Mouse (Mus musculus): ENCODE results near the gene Raph1. TPM values are rescaled to one million over a fixed set of nuclear protein-coding genes. Genes with fewer than 3 reads are reported as not detected.

The Raph1 gene
- polyA plus RNA-seq, 1 experiment from 2014 or later, result 23.4 TPM

- Histone ChIP-seq H3K27me3 (no peaks in the 10 kb centered on the region), H3K9ac (replicated peaks) (no peak overlapping the region), H3K36me3 (peaks cover 6% of the 10 kb centered on the region), H3K4me3 (replicated peaks) (no peak overlapping the region), H3K9me3 (0 out of 2 replicates have a peak, but pooled peaks cover 8% of the 10 kb centered on the region), H3K4me1 (replicated peaks) (no peaks in the 10 kb centered on the region), H3K4me2 (replicated peaks) (no peak overlapping the region), H3K27ac (no peak overlapping the region)
- WGBS, result 32% methylated on average over 1 of the region's 1 CpGs
- no peak for ATAC-seq
Measured at GRCm38 (mm10) chr1:60543681-60544080, 23.2 kb downstream of the Raph1 start.

GRCm38 (mm10) chr1:60539272-60539671 is 27.6 kb downstream of the Raph1 start:
- 96% methylated on average over 3 of the region's 3 CpGs for WGBS
- Histone ChIP-seq H3K27ac (no peak overlapping the region), H3K27me3 (no peaks in the 10 kb centered on the region), H3K4me1 (replicated peaks) (no peaks in the 10 kb centered on the region), H3K9ac (replicated peaks) (no peak overlapping the region), H3K36me3 (no peaks in the 10 kb centered on the region), H3K9me3 (no peaks in the 10 kb centered on the region), H3K4me3 (replicated peaks) (no peak overlapping the region), H3K4me2 (replicated peaks) (no peak overlapping the region)
- no peak for ATAC-seq

GRCm38 (mm10) chr1:60534932-60535331 is 32.0 kb downstream of the Raph1 start:
- no peak overlapping the region for H3K4me3 ChIP-seq (replicated peaks)
- ATAC-seq, result no peak
- peaks cover 23% of the 10 kb centered on the region for H3K36me3 ChIP-seq
- no peak overlapping the region for H3K9ac ChIP-seq (replicated peaks)
- WGBS, result 88% methylated on average over 2 of the region's 2 CpGs
- H3K27me3 ChIP-seq, result no peaks in the 10 kb centered on the region
- H3K9me3 ChIP-seq, result no peaks in the 10 kb centered on the region
- H3K27ac ChIP-seq, result no peak overlapping the region
- H3K4me2 ChIP-seq (replicated peaks), result no peak overlapping the region
- no peaks in the 10 kb centered on the region for H3K4me1 ChIP-seq (replicated peaks)

GRCm38 (mm10) chr1:60530636-60531035 is 36.3 kb downstream of the Raph1 start:
- Histone ChIP-seq H3K27ac (no peak overlapping the region), H3K27me3 (no peaks in the 10 kb centered on the region), H3K4me1 (replicated peaks) (no peaks in the 10 kb centered on the region), H3K4me2 (replicated peaks) (no peak overlapping the region), H3K36me3 (peaks cover 45% of the 10 kb centered on the region), H3K9me3 (no peaks in the 10 kb centered on the region), H3K4me3 (replicated peaks) (no peak overlapping the region), H3K9ac (replicated peaks) (no peak overlapping the region)
- ATAC-seq, result no peak
- 93% methylated on average over 2 of the region's 2 CpGs for WGBS

GRCm38 (mm10) chr1:60530107-60530506 is 36.8 kb downstream of the Raph1 start:
- H3K4me2 ChIP-seq (replicated peaks), result no peak overlapping the region
- H3K9me3 ChIP-seq, result no peaks in the 10 kb centered on the region
- no peaks in the 10 kb centered on the region for H3K27me3 ChIP-seq
- WGBS, result 91% methylated on average over 6 of the region's 6 CpGs
- ATAC-seq, result no peak
- no peaks in the 10 kb centered on the region for H3K4me1 ChIP-seq (replicated peaks)
- H3K4me3 ChIP-seq (replicated peaks), result no peak overlapping the region
- H3K9ac ChIP-seq (replicated peaks), result no peak overlapping the region
- no peak overlapping the region for H3K27ac ChIP-seq
- H3K36me3 ChIP-seq, result peaks cover 49% of the 10 kb centered on the region

- Histone ChIP-seq H3K4me3 (replicated peaks) (no peak overlapping the region), H3K9ac (replicated peaks) (no peak overlapping the region), H3K36me3 (peaks cover 22% of the 10 kb centered on the region), H3K27ac (no peak overlapping the region), H3K27me3 (no peaks in the 10 kb centered on the region), H3K4me1 (replicated peaks) (no peaks in the 10 kb centered on the region), H3K4me2 (replicated peaks) (no peak overlapping the region), H3K9me3 (no peaks in the 10 kb centered on the region)
- ATAC-seq, result no peak
- WGBS, result 88% methylated on average over 2 of the region's 2 CpGs
Measured at GRCm38 (mm10) chr1:60510584-60510983, 56.3 kb downstream of the Raph1 start.

GRCm38 (mm10) chr1:60503456-60503855 is 63.4 kb downstream of the Raph1 start:
- Histone ChIP-seq H3K9me3 (no peaks in the 10 kb centered on the region), H3K4me2 (replicated peaks) (no peak overlapping the region), H3K27me3 (no peaks in the 10 kb centered on the region), H3K36me3 (peaks cover 38% of the 10 kb centered on the region), H3K27ac (no peak overlapping the region), H3K4me3 (replicated peaks) (no peak overlapping the region), H3K4me1 (replicated peaks) (no peaks in the 10 kb centered on the region), H3K9ac (replicated peaks) (no peak overlapping the region)
- 79% methylated on average over 5 of the region's 5 CpGs for WGBS
- ATAC-seq, result no peak

GRCm38 (mm10) chr1:60493421-60493820 is 73.5 kb downstream of the Raph1 start:
- H3K4me3 ChIP-seq (replicated peaks), result no peak overlapping the region
- 93% methylated on average over 6 of the region's 6 CpGs for WGBS
- no peaks in the 10 kb centered on the region for H3K4me1 ChIP-seq (replicated peaks)
- H3K9me3 ChIP-seq, result no peaks in the 10 kb centered on the region
- H3K27me3 ChIP-seq, result no peaks in the 10 kb centered on the region
- H3K9ac ChIP-seq (replicated peaks), result no peak overlapping the region
- H3K36me3 ChIP-seq, result peaks cover 80% of the 10 kb centered on the region
- H3K4me2 ChIP-seq (replicated peaks), result no peak overlapping the region
- no peak overlapping the region for H3K27ac ChIP-seq
- ATAC-seq, result no peak

- no peak overlapping the region for H3K4me2 ChIP-seq (replicated peaks)
- H3K36me3 ChIP-seq, result peaks cover 80% of the 10 kb centered on the region
- ATAC-seq, result no peak
- H3K9me3 ChIP-seq, result no peaks in the 10 kb centered on the region
- H3K27ac ChIP-seq, result no peak overlapping the region
- H3K9ac ChIP-seq (replicated peaks), result no peak overlapping the region
- no peak overlapping the region for H3K4me3 ChIP-seq (replicated peaks)
- H3K4me1 ChIP-seq (replicated peaks), result no peaks in the 10 kb centered on the region
- 86% methylated on average over 5 of the region's 5 CpGs for WGBS
- no peaks in the 10 kb centered on the region for H3K27me3 ChIP-seq
Measured at GRCm38 (mm10) chr1:60492404-60492803, 74.5 kb downstream of the Raph1 start.

GRCm38 (mm10) chr1:60490510-60490909 is 76.4 kb downstream of the Raph1 start:
- Histone ChIP-seq H3K27me3 (no peaks in the 10 kb centered on the region), H3K4me1 (replicated peaks) (no peaks in the 10 kb centered on the region), H3K36me3 (peaks cover 80% of the 10 kb centered on the region), H3K4me3 (replicated peaks) (no peak overlapping the region), H3K9me3 (no peaks in the 10 kb centered on the region), H3K27ac (no peak overlapping the region), H3K9ac (replicated peaks) (no peak overlapping the region), H3K4me2 (replicated peaks) (no peak overlapping the region)
- WGBS, result 78% methylated on average over 4 of the region's 4 CpGs
- ATAC-seq, result no peak

GRCm38 (mm10) chr1:60489660-60490059 is 77.2 kb downstream of the Raph1 start:
- Histone ChIP-seq H3K4me1 (replicated peaks) (no peaks in the 10 kb centered on the region), H3K4me3 (replicated peaks) (no peak overlapping the region), H3K36me3 (peaks cover 74% of the 10 kb centered on the region), H3K27me3 (no peaks in the 10 kb centered on the region), H3K9me3 (no peaks in the 10 kb centered on the region), H3K9ac (replicated peaks) (no peak overlapping the region), H3K4me2 (replicated peaks) (no peak overlapping the region), H3K27ac (no peak overlapping the region)
- 83% methylated on average over 2 of the region's 2 CpGs for WGBS
- ATAC-seq, result peak; percentile 37

GRCm38 (mm10) chr1:60488635-60489034 is 78.3 kb downstream of the Raph1 start:
- Histone ChIP-seq H3K4me1 (replicated peaks) (no peaks in the 10 kb centered on the region), H3K9me3 (no peaks in the 10 kb centered on the region), H3K36me3 (peaks cover 66% of the 10 kb centered on the region), H3K4me2 (replicated peaks) (no peak overlapping the region), H3K9ac (replicated peaks) (no peak overlapping the region), H3K27ac (no peak overlapping the region), H3K27me3 (no peaks in the 10 kb centered on the region), H3K4me3 (replicated peaks) (no peak overlapping the region)
- no peak for ATAC-seq
- 84% methylated on average over 8 of the region's 8 CpGs for WGBS

GRCm38 (mm10) chr1:60485649-60486048 is 81.3 kb downstream of the Raph1 start:
- Histone ChIP-seq H3K4me2 (replicated peaks) (no peak overlapping the region), H3K4me3 (replicated peaks) (no peak overlapping the region), H3K27ac (no peak overlapping the region), H3K4me1 (replicated peaks) (no peaks in the 10 kb centered on the region), H3K9me3 (no peaks in the 10 kb centered on the region), H3K36me3 (peaks cover 49% of the 10 kb centered on the region), H3K27me3 (no peaks in the 10 kb centered on the region), H3K9ac (replicated peaks) (no peak overlapping the region)
- no peak for ATAC-seq
- WGBS, result 87% methylated on average over 3 of the region's 3 CpGs

Data from midbrain, embryonic 13.5 days (tissue).